Mouse (Mus musculus): ENCODE measurements around the gene Sfrp5. TPM values are rescaled to one million over a fixed set of nuclear protein-coding genes. Genes with fewer than 3 reads are reported as not detected.
A peak's percentile ranks its signal among the peaks of the same experiment; 100 is the strongest.

The Sfrp5 gene
- polyA plus RNA-seq (2015; fragmentation: Nextera tagmentation; extraction: Ambion mirVana) = 0.18 TPM in 1 of 2 replicates, not detected in the other

DNA sequence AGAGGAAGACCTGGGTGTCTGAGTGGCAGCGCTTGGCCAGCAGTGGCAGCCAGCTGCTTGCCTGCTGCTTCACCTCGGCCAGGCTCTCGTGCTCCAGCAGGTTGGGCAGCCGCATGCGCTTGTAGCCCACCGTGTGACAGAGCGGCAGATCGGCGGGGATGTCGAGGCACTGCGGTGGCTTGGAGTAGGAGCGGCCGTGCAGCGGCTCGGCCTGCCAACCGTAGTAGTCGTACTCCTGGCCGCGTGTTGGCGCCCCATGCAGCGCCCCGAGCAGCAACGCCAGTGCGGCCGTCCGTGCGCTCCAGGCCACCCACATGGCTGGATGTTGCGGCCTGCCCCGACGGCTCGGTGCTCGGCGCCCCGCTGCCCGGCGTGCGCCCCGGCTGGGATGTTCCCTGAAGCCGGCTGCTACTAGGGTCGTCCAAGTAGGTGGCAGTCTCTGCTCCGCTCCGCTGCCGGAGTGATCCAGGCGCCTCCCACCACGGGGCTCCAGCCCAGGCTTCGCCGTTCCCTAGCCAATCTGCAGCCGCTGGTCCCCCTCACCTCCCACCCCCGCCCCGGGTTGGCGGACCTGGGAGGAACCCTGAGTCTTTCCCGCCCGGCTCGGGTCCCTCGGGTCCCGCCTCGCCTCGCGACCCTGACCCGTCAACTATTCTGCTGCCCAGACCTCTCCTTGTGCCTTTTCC lies at the start of gene Sfrp5:
Sfrp5 (minus strand) TSS at position 557 of the 686 bp plus-strand sequence.
- Histone ChIP-seq H3K4me2 (replicated peaks; ENCODE audit: low read depth, low read length) (no peak within 1 kb of the TSS), H3K27me3 (replicated peaks; ENCODE audit: insufficient read depth, low read length) (peaks cover 41% of the 10 kb centered on the region), H3K9ac (replicated peaks; ENCODE audit: low read depth) (no peak within 1 kb of the TSS), H3K27ac (ENCODE audit: low read length) (no peak within 1 kb of the TSS), H3K4me1 (ENCODE audit: insufficient read depth, low read depth, low read length) (no peaks in the 10 kb centered on the region), H3K36me3 (ENCODE audit: insufficient read depth, low read length) (no peaks in the 10 kb centered on the region), H3K4me3 (ENCODE audit: low read depth, low read length) (peak within 1 kb of the TSS; percentile 1; the same call in 1 of the 2 replicates), H3K9me3 (ENCODE audit: low read length) (no peaks in the 10 kb centered on the region)
- TF ChIP-seq EP300 (IDR thresholded peaks at IDR 0.05) = no peak
- no peak for TF ChIP-seq CTCF (IDR thresholded peaks at IDR 0.05)
- DNase-seq (ENCODE audit: low spot score) (no peak), ATAC-seq (no peak)
- WGBS = 2% methylated on average over 52 of the region's 60 CpGs

DNA sequence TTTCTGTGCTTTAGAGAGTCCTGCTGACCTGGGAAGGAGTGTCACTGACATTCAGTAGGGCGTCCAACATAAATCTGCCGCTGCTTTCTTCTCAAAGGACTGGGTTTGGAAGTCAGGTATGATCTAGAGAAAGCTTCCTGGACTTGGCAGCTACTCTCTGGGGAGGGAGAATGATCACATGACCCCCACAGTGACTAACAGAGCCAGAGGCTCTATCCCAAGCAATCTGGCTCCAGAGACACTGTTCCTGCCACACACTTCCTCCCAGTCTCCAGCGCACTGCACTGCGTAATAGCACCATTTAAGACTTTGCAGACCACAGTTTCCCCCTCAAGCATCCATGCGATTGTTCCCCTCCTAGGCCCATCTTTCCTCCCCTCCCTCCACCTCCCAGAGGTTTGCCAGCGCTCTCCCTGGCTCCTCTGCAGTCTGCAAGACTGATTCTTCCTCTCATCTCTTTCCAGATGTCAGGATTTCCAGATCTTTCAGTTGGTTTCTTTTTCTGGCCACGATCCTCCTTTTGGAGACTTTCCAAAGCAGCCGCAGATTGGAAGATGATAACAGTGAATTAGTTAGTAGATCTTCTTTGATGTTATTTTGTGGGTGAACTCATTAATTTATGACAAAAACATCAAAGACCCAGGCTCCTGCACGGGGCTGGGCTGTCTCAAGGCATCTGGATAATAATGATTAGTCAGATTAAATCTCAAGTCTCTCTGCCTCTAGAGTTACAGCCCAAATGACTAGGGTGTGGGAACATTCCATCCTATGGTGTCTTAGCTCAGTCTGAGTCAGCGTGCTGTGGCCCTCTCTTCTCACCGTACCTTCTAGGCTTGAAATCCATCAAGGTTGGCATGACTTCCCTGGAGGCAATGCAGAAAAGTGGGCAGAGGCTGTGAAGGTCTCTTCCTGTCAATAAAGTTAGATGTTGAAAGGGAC lies 48.2 kb upstream of the Sfrp5 start:
- 66% methylated on average over 11 of the region's 11 CpGs for WGBS

DNA sequence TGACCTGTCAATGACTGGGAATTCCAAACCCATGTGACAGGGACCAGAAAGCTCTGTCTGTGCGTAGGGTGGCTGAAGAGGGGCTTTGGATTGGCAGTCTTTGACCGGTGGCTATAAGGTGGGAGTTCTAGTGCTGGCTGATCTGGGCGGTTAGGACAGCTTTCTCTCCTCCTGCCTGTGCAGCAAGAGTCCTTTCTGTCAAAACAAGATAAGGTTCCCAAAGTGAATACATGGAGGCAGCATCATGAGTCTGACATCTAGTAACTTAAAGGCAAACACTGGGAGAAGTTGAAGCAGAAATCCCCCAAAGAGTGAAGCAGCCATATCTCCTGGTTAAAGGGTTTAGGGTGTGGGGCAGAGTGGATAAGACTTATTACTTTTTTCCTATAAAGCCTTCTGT lies 45.5 kb upstream of the Sfrp5 start, which contains the start of gene Golga7b:
Golga7b (plus strand) TSS at position 56 of the 400 bp plus-strand sequence.
- Histone ChIP-seq H3K9me3 (ENCODE audit: low read length) (no peaks in the 10 kb centered on the region), H3K36me3 (ENCODE audit: insufficient read depth, low read length) (no peaks in the 10 kb centered on the region), H3K27ac (ENCODE audit: low read length) (no peak within 1 kb of the TSS), H3K4me2 (replicated peaks; ENCODE audit: low read depth, low read length) (no peak within 1 kb of the TSS), H3K9ac (replicated peaks; ENCODE audit: low read depth) (no peak within 1 kb of the TSS), H3K27me3 (replicated peaks; ENCODE audit: insufficient read depth, low read length) (no peaks in the 10 kb centered on the region), H3K4me1 (ENCODE audit: insufficient read depth, low read depth, low read length) (no peaks in the 10 kb centered on the region), H3K4me3 (ENCODE audit: low read depth, low read length) (no peak within 1 kb of the TSS)
- no peak for DNase-seq (ENCODE audit: low spot score)
- no peak for ATAC-seq
- WGBS = 71% methylated on average over 3 of the region's 3 CpGs
- TF ChIP-seq EP300 (IDR thresholded peaks at IDR 0.05) (no peak), CTCF (IDR thresholded peaks at IDR 0.05) (no peak)

More for the DNA sequence above, 48.2 kb upstream of the Sfrp5 start:
- DNase-seq (ENCODE audit: low spot score) = no peak
- Histone ChIP-seq H3K9me3 (ENCODE audit: low read length) (no peaks in the 10 kb centered on the region), H3K4me3 (ENCODE audit: low read depth, low read length) (no peak overlapping the region), H3K9ac (replicated peaks; ENCODE audit: low read depth) (no peak overlapping the region), H3K27me3 (replicated peaks; ENCODE audit: insufficient read depth, low read length) (peaks cover 4% of the 10 kb centered on the region), H3K36me3 (ENCODE audit: insufficient read depth, low read length) (no peaks in the 10 kb centered on the region), H3K4me2 (replicated peaks; ENCODE audit: low read depth, low read length) (no peak overlapping the region), H3K4me1 (ENCODE audit: insufficient read depth, low read depth, low read length) (no peaks in the 10 kb centered on the region), H3K27ac (ENCODE audit: low read length) (no peak overlapping the region)
- TF ChIP-seq EP300 (IDR thresholded peaks at IDR 0.05) (no peak), CTCF (IDR thresholded peaks at IDR 0.05) (no peak)
- ATAC-seq = no peak

DNA sequence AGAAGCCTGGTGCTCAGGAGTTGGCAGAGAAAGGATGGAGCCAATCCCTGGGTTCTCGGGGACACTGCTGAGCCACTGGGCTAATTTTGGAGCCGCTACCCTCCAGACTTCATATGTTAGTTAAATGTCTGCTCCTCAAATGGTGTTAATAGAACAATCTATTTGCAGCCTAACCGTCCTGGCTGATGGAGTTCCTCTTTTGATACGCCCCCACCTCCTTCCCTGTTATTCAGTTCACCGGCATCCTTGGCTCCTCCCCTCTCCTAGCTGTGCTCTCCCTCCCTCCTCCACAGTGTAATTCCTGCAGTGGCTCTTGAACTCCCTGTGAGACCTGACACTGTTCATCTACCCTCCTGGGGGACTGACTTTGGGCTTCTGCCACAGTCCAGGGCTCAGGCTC lies 44.6 kb upstream of the Sfrp5 start:
- Histone ChIP-seq H3K4me1 (ENCODE audit: insufficient read depth, low read depth, low read length) (no peaks in the 10 kb centered on the region), H3K27ac (ENCODE audit: low read length) (no peak overlapping the region), H3K36me3 (ENCODE audit: insufficient read depth, low read length) (no peaks in the 10 kb centered on the region), H3K4me3 (ENCODE audit: low read depth, low read length) (no peak overlapping the region), H3K9ac (replicated peaks; ENCODE audit: low read depth) (no peak overlapping the region), H3K4me2 (replicated peaks; ENCODE audit: low read depth, low read length) (no peak overlapping the region), H3K27me3 (replicated peaks; ENCODE audit: insufficient read depth, low read length) (no peaks in the 10 kb centered on the region), H3K9me3 (ENCODE audit: low read length) (no peaks in the 10 kb centered on the region)
- no peak for TF ChIP-seq EP300 (IDR thresholded peaks at IDR 0.05)
- TF ChIP-seq CTCF (IDR thresholded peaks at IDR 0.05) = no peak
- DNase-seq (ENCODE audit: low spot score) = no peak
- 48% methylated on average over 5 of the region's 5 CpGs for WGBS
- no peak for ATAC-seq

DNA sequence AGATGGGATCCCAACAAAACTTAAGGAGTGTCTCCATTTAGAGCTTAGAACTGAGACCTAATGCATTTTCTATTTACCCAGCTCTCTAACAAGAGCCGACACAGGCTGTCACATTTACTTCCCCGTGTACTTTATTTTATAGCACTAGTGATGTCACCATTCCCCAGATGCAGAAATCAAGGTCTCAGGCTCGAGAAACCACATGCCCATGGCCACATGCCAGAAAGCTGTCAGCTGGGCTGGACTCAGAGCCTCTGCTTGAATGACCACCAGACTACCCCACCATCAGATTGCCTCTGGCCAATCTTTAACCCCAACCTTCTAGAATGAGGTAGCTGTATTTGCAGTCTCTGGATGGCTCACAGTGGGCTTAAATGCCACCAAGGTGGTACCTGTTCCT lies 41.3 kb upstream of the Sfrp5 start:
- Histone ChIP-seq H3K4me1 (ENCODE audit: insufficient read depth, low read depth, low read length) (no peaks in the 10 kb centered on the region), H3K27ac (ENCODE audit: low read length) (no peak overlapping the region), H3K4me3 (ENCODE audit: low read depth, low read length) (no peak overlapping the region), H3K9me3 (ENCODE audit: low read length) (no peaks in the 10 kb centered on the region), H3K4me2 (replicated peaks; ENCODE audit: low read depth, low read length) (no peak overlapping the region), H3K27me3 (replicated peaks; ENCODE audit: insufficient read depth, low read length) (no peaks in the 10 kb centered on the region), H3K36me3 (ENCODE audit: insufficient read depth, low read length) (no peaks in the 10 kb centered on the region), H3K9ac (replicated peaks; ENCODE audit: low read depth) (no peak overlapping the region)
- 45% methylated on average over 3 of the region's 3 CpGs for WGBS
- ATAC-seq (no peak), DNase-seq (ENCODE audit: low spot score) (no peak)
- TF ChIP-seq CTCF (IDR thresholded peaks at IDR 0.05) (no peak), EP300 (IDR thresholded peaks at IDR 0.05) (no peak)

DNA sequence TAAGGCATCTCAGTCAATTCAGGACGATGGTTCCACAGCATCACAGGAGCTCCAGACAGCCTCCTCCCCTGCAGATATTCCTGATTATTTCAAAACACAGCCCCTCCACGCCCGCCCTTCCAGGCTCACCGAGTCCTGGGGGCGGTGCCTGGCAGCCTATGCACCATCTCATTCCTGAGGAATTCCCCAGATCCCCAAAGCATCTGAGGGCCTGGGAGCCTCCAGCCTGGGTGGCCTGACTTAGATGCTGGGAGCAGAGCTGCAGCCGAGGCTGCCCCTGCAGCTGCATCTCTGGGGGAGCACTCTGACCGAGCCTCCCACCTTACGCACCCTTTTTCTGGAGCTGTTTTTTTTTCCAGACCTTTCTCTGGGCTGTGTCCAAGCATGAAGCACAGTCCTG lies 38.8 kb upstream of the Sfrp5 start:
- no peak overlapping the region for H3K9ac ChIP-seq (replicated peaks; ENCODE audit: low read depth)
- no peaks in the 10 kb centered on the region for H3K9me3 ChIP-seq (ENCODE audit: low read length)
- ATAC-seq (no peak), DNase-seq (ENCODE audit: low spot score) (no peak)
- no peaks in the 10 kb centered on the region for H3K4me1 ChIP-seq (ENCODE audit: insufficient read depth, low read depth, low read length)
- H3K27me3 ChIP-seq (replicated peaks; ENCODE audit: insufficient read depth, low read length) = no peaks in the 10 kb centered on the region
- no peak overlapping the region for H3K27ac ChIP-seq (ENCODE audit: low read length)
- 53% methylated on average over 8 of the region's 8 CpGs for WGBS
- no peak overlapping the region for H3K4me2 ChIP-seq (replicated peaks; ENCODE audit: low read depth, low read length)
- H3K36me3 ChIP-seq (ENCODE audit: insufficient read depth, low read length) = no peaks in the 10 kb centered on the region
- H3K4me3 ChIP-seq (ENCODE audit: low read depth, low read length) = no peak overlapping the region
- TF ChIP-seq CTCF (IDR thresholded peaks at IDR 0.05) = no peak
- no peak for TF ChIP-seq EP300 (IDR thresholded peaks at IDR 0.05)
